Mouse (Mus musculus): ENCODE measurements around the gene Orc1. TPM values are rescaled to one million over a fixed set of nuclear protein-coding genes. Genes with fewer than 3 reads are reported as not detected.
A peak's percentile ranks its signal among the peaks of the same experiment; 100 is the strongest.

Gene Orc1
- polyA plus RNA-seq, 1 experiment from 2014 or later, result 8.5 TPM

DNA sequence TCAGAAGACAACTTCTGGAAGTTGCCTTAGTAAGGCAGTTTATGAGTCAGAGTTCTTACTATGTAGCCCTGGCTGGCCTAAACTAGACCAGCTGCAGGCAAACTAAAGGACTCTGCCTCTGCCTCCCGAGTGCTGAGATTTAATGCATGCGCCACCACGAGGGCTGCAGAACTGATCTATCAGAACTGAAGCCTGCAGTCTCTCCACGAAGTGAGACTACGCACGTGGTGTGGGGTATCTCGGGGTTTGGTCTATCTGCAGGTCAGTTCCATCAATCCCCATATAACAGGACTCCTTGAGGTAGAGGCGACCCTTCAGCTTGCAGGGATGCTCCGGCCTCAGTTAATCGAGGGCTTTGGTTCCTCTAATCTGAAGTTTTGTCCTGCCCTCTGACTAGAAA is 39.9 kb downstream of the Orc1 start:
- no peaks in the 10 kb centered on the region for H3K27me3 ChIP-seq
- H3K4me1 ChIP-seq, result peaks cover 16% of the 10 kb centered on the region
- peak overlapping the region; percentile 80 for H3K4me2 ChIP-seq (replicated peaks)
- peaks cover 7% of the 10 kb centered on the region; the same call in 1 of the 2 replicates for H3K36me3 ChIP-seq
- peak overlapping the region; percentile 86 for H3K27ac ChIP-seq
- H3K9me3 ChIP-seq (replicated peaks), result no peaks in the 10 kb centered on the region
- H3K9ac ChIP-seq, result peak overlapping the region; percentile 95
- 3% methylated on average over 10 of the region's 10 CpGs for WGBS
- H3K4me3 ChIP-seq, result peak overlapping the region; percentile 82
- peak; percentile 60 for ATAC-seq (ENCODE audit: low FRiP score)

DNA sequence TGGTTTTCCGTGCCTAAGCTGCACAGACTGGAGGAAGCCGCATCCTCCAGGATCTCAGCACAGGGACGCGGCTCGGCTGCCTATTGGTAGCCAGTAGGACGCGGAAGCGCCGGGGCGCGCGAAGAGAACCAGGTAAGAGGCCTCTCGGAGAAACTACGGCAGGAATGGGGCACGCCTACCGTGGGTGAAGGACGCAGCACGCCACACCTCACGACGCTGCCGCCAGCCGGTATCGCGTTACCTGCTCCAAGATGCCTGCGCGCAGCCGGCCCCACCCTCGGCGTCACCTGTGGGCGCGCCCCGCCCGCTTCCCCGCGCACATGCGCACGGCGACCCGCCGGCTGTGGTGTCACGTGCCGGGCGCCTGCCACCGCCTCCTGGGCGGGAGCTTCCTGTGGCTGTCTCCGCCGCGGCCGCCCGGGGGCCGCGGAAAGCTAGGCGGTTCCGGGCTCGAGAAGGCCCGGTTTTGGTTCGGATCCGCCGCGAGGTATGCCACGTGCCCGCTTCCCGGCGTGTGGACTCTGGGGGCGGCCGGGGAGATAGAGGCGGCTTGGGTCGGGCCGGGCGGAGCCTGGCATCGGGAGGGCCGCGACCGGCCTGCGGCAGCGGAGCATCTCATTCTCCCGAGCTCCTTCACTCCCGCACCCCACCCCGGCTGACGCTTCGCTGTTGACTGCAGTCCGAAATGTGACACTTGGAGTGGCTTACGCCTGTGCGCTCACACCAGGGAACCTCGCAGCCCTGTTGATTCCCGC is 40.5 kb downstream of the Orc1 start, which contains the start of gene Cc2d1b:
Gene Cc2d1b (plus strand): TSS at position 354 of the 755 bp plus-strand sequence.
- Histone ChIP-seq H3K9ac (peak within 1 kb of the TSS; percentile 95), H3K4me3 (peak within 1 kb of the TSS; percentile 82), H3K27ac (peak within 1 kb of the TSS; percentile 86), H3K4me1 (peaks cover 16% of the 10 kb centered on the region), H3K27me3 (no peaks in the 10 kb centered on the region), H3K4me2 (replicated peaks) (peak within 1 kb of the TSS; percentile 80), H3K36me3 (peaks cover 9% of the 10 kb centered on the region), H3K9me3 (replicated peaks) (no peaks in the 10 kb centered on the region)
- WGBS, result under 1% methylated on average over 66 of the region's 86 CpGs
- peak; percentile 93 for ATAC-seq (ENCODE audit: low FRiP score)

DNA sequence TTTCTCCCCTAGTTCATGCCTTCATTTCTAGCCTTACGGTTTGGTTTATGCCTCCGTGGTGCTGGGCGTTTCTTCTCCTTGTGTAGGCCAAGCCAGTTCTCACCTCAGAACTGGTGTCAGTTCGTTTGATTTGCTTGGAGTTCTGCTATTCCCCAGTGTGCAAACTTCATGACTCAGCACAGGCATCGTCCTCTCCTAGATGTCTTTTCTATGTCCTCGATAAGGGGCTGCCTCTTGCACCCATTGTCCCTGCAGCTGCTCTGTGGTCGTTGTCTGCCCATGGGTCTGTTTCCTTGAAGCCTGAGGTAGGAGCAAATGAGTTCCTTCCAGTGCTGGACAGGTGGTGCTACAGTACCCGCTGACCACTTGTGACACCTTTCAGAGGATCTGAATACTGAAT is 41.3 kb downstream of the Orc1 start:
- peak overlapping the region; percentile 80 for H3K4me2 ChIP-seq (replicated peaks)
- H3K27ac ChIP-seq, result peak overlapping the region; percentile 86
- peak overlapping the region; percentile 95 for H3K9ac ChIP-seq
- peaks cover 17% of the 10 kb centered on the region for H3K36me3 ChIP-seq
- peak overlapping the region; percentile 82 for H3K4me3 ChIP-seq
- peaks cover 16% of the 10 kb centered on the region for H3K4me1 ChIP-seq
- WGBS, result 22% methylated on average over 8 of the region's 8 CpGs
- no peaks in the 10 kb centered on the region for H3K27me3 ChIP-seq
- H3K9me3 ChIP-seq (replicated peaks), result no peaks in the 10 kb centered on the region
- ATAC-seq (ENCODE audit: low FRiP score), result no peak

GRCm38 (mm10) chr4:108621504-108621903 is 42.3 kb downstream of the Orc1 start:
- no peaks in the 10 kb centered on the region for H3K27me3 ChIP-seq
- no peak overlapping the region for H3K9ac ChIP-seq
- H3K27ac ChIP-seq, result no peak overlapping the region
- WGBS, result 92% methylated on average over 6 of the region's 6 CpGs
- no peak overlapping the region for H3K4me2 ChIP-seq (replicated peaks)
- H3K4me3 ChIP-seq, result no peak overlapping the region
- ATAC-seq (ENCODE audit: low FRiP score), result no peak
- peaks cover 27% of the 10 kb centered on the region for H3K36me3 ChIP-seq
- H3K4me1 ChIP-seq, result peaks cover 16% of the 10 kb centered on the region
- no peaks in the 10 kb centered on the region for H3K9me3 ChIP-seq (replicated peaks)

- H3K4me3 ChIP-seq, result no peak overlapping the region
- 91% methylated on average over 5 of the region's 5 CpGs for WGBS
- no peak overlapping the region for H3K4me2 ChIP-seq (replicated peaks)
- H3K9me3 ChIP-seq (replicated peaks), result no peaks in the 10 kb centered on the region
- H3K9ac ChIP-seq, result no peak overlapping the region
- H3K36me3 ChIP-seq, result peaks cover 79% of the 10 kb centered on the region
- ATAC-seq (ENCODE audit: low FRiP score), result no peak
- no peak overlapping the region for H3K27ac ChIP-seq
- H3K27me3 ChIP-seq, result no peaks in the 10 kb centered on the region
- H3K4me1 ChIP-seq, result no peaks in the 10 kb centered on the region
These were observed 47.8 kb downstream of the Orc1 start for GRCm38 (mm10) chr4:108627066-108627465.

DNA sequence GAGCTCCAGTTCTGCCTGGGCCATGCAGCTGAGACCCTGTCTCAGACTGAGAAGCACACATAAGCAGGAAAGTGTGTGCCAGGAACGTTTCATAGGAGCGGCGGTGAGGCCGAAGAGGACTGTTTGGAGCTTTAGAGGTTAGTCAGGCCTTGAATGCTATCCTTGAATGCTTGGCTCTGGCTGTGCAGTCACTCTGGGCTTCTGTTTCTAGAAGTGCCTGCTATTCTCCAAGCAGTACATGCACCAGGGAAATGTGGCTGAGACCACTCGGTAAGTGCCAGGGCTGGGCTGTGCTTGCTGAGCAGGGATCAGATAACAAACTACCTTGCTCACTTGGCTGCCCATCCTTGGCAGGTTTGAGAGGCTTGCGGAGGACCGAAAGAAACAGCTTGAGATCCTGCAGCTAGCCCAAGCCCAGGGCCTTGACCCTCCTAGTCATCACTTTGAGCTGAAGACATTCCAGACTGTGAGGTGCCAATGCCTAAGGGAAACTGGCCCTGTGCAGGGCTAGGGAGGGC is 50.2 kb downstream of the Orc1 start:
- Histone ChIP-seq H3K27me3 (no peaks in the 10 kb centered on the region), H3K4me1 (0 out of 2 replicates have a peak, but pooled peaks cover 3% of the 10 kb centered on the region), H3K4me3 (no peak overlapping the region), H3K9me3 (replicated peaks) (no peaks in the 10 kb centered on the region), H3K9ac (no peak overlapping the region), H3K36me3 (peaks cover 91% of the 10 kb centered on the region), H3K4me2 (replicated peaks) (no peak overlapping the region), H3K27ac (no peak overlapping the region)
- 95% methylated on average over 7 of the region's 7 CpGs for WGBS
- ATAC-seq (ENCODE audit: low FRiP score), result no peak

GRCm38 (mm10) chr4:108630096-108630495 is 50.9 kb downstream of the Orc1 start:
- Histone ChIP-seq H3K27me3 (no peaks in the 10 kb centered on the region), H3K4me2 (replicated peaks) (no peak overlapping the region), H3K9ac (no peak overlapping the region), H3K4me1 (peaks cover 3% of the 10 kb centered on the region; the same call in 1 of the 2 replicates), H3K36me3 (peaks cover 90% of the 10 kb centered on the region), H3K27ac (no peak overlapping the region), H3K4me3 (no peak overlapping the region), H3K9me3 (replicated peaks) (no peaks in the 10 kb centered on the region)
- 96% methylated on average over 9 of the region's 9 CpGs for WGBS
- ATAC-seq (ENCODE audit: low FRiP score), result no peak

DNA sequence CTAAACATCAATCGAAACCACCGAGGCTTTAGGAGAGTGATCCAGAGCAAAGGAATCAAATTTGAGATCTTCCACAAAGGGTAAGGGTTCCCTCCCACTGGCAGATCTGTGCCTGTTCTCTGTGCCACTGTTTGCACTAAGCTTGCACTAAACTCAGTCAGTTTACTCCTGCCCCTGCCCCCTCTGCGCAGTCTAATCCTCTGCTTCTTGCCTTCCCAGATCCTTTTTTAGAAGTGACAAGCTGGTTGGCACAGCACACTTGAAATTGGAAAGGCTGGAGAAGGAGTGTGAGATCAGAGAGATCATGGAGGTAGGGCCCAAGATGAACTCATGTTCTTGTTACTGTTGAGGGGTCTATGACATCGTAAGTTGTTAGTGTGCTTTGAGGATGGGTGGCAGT is 52.4 kb downstream of the Orc1 start:
- H3K27ac ChIP-seq, result no peak overlapping the region
- no peak overlapping the region for H3K9ac ChIP-seq
- H3K4me3 ChIP-seq, result no peak overlapping the region
- no peak for ATAC-seq (ENCODE audit: low FRiP score)
- no peaks in the 10 kb centered on the region for H3K27me3 ChIP-seq
- H3K36me3 ChIP-seq, result peaks cover 82% of the 10 kb centered on the region
- H3K4me1 ChIP-seq, result peaks cover 3% of the 10 kb centered on the region; the same call in 1 of the 2 replicates
- no peak overlapping the region for H3K4me2 ChIP-seq (replicated peaks)
- 95% methylated on average over 4 of the region's 4 CpGs for WGBS
- no peaks in the 10 kb centered on the region for H3K9me3 ChIP-seq (replicated peaks)

DNA sequence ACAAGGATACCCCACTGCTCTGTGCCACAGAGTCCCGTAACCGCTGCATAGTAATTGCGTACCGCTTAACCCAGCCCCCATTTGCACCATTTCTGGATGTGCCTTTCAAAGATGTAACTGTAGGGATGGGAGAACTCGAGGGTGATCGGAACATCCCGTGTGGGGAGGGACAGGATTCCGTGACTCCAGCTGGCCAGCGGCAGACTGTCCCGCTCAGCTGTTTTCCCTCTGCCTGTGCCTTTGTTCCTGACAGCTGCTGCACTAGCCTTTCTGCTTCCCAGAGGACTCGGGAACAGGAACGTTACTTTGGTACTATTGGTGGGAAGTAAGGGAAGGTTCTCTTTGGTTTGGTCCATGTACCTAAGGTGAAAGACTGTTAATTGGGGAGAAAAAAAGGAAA is 54.5 kb downstream of the Orc1 start:
- Histone ChIP-seq H3K4me2 (replicated peaks) (no peak overlapping the region), H3K4me3 (no peak overlapping the region), H3K4me1 (peaks cover 3% of the 10 kb centered on the region; the same call in 1 of the 2 replicates), H3K9ac (no peak overlapping the region), H3K27me3 (no peaks in the 10 kb centered on the region), H3K27ac (peak overlapping the region; percentile 35; the same call in 1 of the 2 replicates), H3K9me3 (replicated peaks) (no peaks in the 10 kb centered on the region), H3K36me3 (peaks cover 72% of the 10 kb centered on the region)
- no peak for ATAC-seq (ENCODE audit: low FRiP score)
- WGBS, result 68% methylated on average over 12 of the region's 12 CpGs

GRCm38 (mm10) chr4:108634696-108635095 is 55.5 kb downstream of the Orc1 start:
- H3K4me2 ChIP-seq (replicated peaks), result no peak overlapping the region
- WGBS, result 51% methylated on average over 4 of the region's 4 CpGs
- no peaks in the 10 kb centered on the region for H3K27me3 ChIP-seq
- no peak for ATAC-seq (ENCODE audit: low FRiP score)
- no peak overlapping the region for H3K27ac ChIP-seq
- H3K4me1 ChIP-seq, result peaks cover 3% of the 10 kb centered on the region; the same call in 1 of the 2 replicates
- no peak overlapping the region for H3K4me3 ChIP-seq
- peaks cover 65% of the 10 kb centered on the region for H3K36me3 ChIP-seq
- no peak overlapping the region for H3K9ac ChIP-seq
- no peaks in the 10 kb centered on the region for H3K9me3 ChIP-seq (replicated peaks)

DNA sequence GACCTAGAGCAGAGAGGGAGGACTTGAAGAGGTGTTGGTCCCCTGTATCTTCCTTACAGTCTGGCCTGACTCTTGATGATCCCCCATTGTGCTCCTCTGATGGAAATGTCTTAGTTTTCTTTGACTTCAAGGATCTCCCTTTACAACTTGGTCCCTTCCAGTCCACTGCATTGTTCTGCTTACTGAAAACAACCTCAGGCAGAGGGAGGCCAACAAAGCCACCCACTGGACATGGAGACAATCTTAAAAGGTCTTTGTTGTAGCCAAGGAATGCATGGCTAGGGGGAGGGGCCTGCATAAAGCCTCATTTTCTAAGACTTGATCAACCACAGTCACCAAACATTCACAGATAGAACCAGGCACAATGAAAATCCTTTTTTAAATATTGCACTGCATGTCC is 55.9 kb downstream of the Orc1 start:
- H3K9ac ChIP-seq, result no peak overlapping the region
- no peak overlapping the region for H3K4me3 ChIP-seq
- H3K27ac ChIP-seq, result no peak overlapping the region
- H3K4me1 ChIP-seq, result peaks cover 3% of the 10 kb centered on the region; the same call in 1 of the 2 replicates
- H3K36me3 ChIP-seq, result peaks cover 61% of the 10 kb centered on the region
- no peak for ATAC-seq (ENCODE audit: low FRiP score)
- no peaks in the 10 kb centered on the region for H3K27me3 ChIP-seq
- H3K4me2 ChIP-seq (replicated peaks), result no peak overlapping the region
- H3K9me3 ChIP-seq (replicated peaks), result no peaks in the 10 kb centered on the region

DNA sequence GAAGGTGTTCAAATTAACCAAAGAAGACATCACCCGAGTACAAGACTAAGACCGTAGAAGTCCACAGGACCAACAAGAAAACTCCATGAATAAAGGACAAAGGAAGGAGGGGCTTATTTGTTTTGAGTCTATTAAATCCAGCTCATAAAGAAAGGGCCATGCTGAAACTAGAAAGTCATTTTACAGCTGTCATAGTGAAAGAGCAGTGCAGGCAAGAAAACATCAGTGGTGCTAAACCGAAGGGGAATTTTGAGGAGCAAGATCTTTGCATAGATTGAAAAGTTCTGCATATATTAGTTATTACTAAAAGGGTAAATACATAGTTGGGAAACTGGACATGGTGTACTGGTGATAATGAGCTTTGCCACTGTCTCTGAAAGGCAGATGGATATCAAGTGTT is 58.5 kb downstream of the Orc1 start:
- ATAC-seq (ENCODE audit: low FRiP score), result no peak
- Histone ChIP-seq H3K27me3 (no peaks in the 10 kb centered on the region), H3K4me3 (no peak overlapping the region), H3K4me1 (peaks cover 3% of the 10 kb centered on the region; the same call in 1 of the 2 replicates), H3K9me3 (replicated peaks) (no peaks in the 10 kb centered on the region), H3K9ac (no peak overlapping the region), H3K27ac (no peak overlapping the region), H3K4me2 (replicated peaks) (no peak overlapping the region), H3K36me3 (peaks cover 49% of the 10 kb centered on the region)
- WGBS, result 91% methylated on average over 3 of the region's 3 CpGs

DNA sequence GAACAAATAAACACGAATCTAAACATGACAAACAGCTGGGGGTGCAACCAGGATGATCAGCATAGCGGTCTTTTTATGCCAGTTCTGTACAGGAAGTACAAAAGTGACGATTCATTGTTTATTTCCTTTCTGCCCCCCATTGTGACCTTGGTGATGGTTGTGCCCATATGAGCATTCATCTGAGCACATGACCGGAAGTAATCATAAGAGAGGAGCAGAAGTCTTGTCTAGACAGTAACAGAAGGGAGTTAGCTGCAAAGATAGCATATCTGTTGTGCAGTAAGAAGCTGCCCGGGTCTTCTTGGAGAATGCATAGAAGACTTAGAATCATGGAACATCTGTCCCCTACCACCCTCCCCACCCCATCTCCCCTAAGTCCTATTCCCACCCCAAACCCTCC is 59.5 kb downstream of the Orc1 start:
- 86% methylated on average over 5 of the region's 5 CpGs for WGBS
- peaks cover 47% of the 10 kb centered on the region for H3K36me3 ChIP-seq

More for the DNA sequence above, 59.5 kb downstream of the Orc1 start:
- Histone ChIP-seq H3K4me3 (no peak overlapping the region), H3K9me3 (replicated peaks) (no peaks in the 10 kb centered on the region), H3K4me1 (no peaks in the 10 kb centered on the region; the same call in 1 of the 2 replicates), H3K27me3 (no peaks in the 10 kb centered on the region), H3K4me2 (replicated peaks) (no peak overlapping the region), H3K9ac (no peak overlapping the region), H3K27ac (no peak overlapping the region)
- no peak for ATAC-seq (ENCODE audit: low FRiP score)
